Mouse (Mus musculus): ENCODE results near the gene Ubxn1.

DNA sequence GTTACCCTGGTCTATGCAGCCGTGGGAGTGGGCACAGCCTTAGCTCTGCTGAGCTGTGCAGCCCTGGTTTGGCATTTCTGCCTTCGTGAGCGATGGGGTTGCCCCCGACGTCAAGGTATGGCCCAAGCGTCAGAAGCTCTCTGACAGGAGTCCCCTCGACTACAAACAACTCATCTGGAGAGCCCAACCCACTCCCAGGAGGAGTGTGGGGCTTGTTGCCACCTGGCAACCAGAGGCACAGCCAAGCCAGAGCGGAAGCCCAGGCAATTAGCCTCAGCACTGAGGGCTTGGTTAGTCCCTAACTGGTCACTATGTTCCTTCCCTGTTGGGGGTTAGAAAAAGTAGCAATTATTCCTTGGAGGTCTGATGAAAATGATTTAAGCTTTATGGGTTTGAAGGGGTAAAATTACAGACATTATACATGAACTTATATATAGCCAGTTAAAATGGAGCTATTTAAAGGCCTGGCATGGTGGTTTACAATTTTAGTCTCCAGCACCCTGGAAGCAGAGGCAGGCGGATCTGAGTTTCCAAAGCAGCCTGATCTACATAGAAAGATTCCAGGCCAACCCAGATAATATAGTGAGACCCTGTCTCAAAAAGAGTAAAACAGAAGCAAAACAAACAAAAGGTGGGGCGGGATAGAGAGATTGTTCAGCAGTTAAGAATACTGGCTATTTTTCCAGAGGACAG lies 18.9 kb upstream of the Ubxn1 start:
- no peak for TF ChIP-seq CTCF (IDR thresholded peaks at IDR 0.05; ENCODE audit: low read depth)
- no peak for TF ChIP-seq EP300 (IDR thresholded peaks at IDR 0.05; ENCODE audit: low read depth)

Data from heart, postnatal 0 days (tissue).